8 mouse cellular contexts compared by ENCODE assay signal in the genomic region with DNA sequence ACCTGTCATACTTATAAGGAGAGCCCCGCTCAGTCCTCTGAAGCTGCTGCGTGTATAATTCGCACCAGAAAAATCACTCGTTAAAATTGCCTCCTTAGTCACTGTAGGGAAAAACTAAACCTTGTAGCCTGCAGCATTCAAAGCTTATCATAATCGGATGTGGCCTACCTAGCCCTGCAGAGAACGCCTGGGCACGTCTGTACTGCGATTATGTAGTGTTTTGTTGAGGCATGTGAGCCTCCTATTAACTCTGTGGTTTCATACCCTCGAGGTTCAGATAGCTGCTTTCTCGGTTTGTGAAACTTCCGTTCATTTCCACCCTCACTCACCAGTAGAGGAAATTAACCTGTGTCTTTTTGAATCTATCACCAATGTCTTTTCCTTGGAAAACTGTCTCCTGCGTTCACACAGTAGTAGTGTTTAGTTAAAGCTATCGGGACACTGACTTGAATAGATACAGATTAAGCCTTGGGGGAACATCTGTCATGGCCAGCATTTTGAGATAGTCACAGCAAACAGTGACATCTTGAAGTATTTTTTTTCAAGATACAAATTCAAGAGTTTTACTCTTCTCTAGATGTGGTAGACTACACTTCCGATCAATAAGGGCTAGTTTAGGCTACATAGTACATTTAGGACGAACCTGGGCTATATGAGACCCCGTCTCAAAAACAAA. TPM values are rescaled to one million over a fixed set of nuclear protein-coding genes. Genes with fewer than 3 reads are reported as not detected.
DNase-seq lines count a peak whose midpoint lies in the region; ATAC-seq and TF ChIP-seq lines count a peak whose summit lies in the region.

No protein-coding gene starts in this region.

- peak overlapping the region; percentile 85 for H3K4me2 ChIP-seq in forebrain, postnatal 0 days (ENCODE audit: low read depth)

- peak overlapping the region; percentile 97 for H3K27ac ChIP-seq in left cerebral cortex, adult 2 months
- H3K27ac ChIP-seq in forebrain, postnatal 0 days (ENCODE audit: low read depth, low read length) = peak overlapping the region; percentile 84

- H3K4me3 ChIP-seq in left cerebral cortex, adult 2 months = peak overlapping the region; percentile 98
- H3K4me3 ChIP-seq in forebrain, postnatal 0 days (ENCODE audit: low read depth, low read length) = peak overlapping the region; percentile 94

- no peaks in the 10 kb centered on the region for H3K4me1 ChIP-seq in forebrain, postnatal 0 days (ENCODE audit: insufficient read depth)

- intact Hi-C loops in left cerebral cortex, adult 2 months (cut with DNase I) = loop anchor here (2.0 kb wide), 1 partner anchor 110 kb away; a partner anchor contains a TSS
- intact Hi-C loops in left cerebral cortex, postnatal 36 days (cut with DNase I) = no loop called here

- no peaks in the 10 kb centered on the region for H3K9me3 ChIP-seq in forebrain, postnatal 0 days (ENCODE audit: low read length)

- ATAC-seq in forebrain, postnatal 0 days = no peak
- ATAC-seq in megakaryocyte, adult 5-6 weeks (ENCODE audit: poor library complexity, severe bottlenecking) = peak; percentile 41

- 38% methylated on average over 16 of the region's 16 CpGs for WGBS in forebrain, postnatal 0 days

- no peaks in the 10 kb centered on the region for H3K36me3 ChIP-seq in forebrain, postnatal 0 days (ENCODE audit: insufficient read depth)

- H3K27me3 ChIP-seq in forebrain, postnatal 0 days (ENCODE audit: insufficient read depth, low read length) = no peaks in the 10 kb centered on the region

- no peak for DNase-seq in left cerebral cortex, adult 2 months (ENCODE audit: extremely low spot score in 1 of 2, low spot score in 2 of 2)
- no peak for DNase-seq in left cerebral cortex, adult 8-10 months (ENCODE audit: low spot score in 2 of 2)
- peak; percentile 26 for DNase-seq in NIH3T3 (ENCODE audit: low read depth)
- DNase-seq in forebrain, postnatal 0 days = no peak
- DNase-seq in left cerebral cortex, postnatal 36 days (ENCODE audit: low spot score in 2 of 2) = no peak
- DNase-seq in frontal cortex, postnatal 10 days (ENCODE audit: low spot score in 2 of 2) = no peak
- no peak for DNase-seq in adrenal gland, adult 8-10 months

- peak overlapping the region; percentile 98 for H3K9ac ChIP-seq in forebrain, postnatal 0 days

- no peak for TF ChIP-seq CTCF in left cerebral cortex, adult 2 months (IDR thresholded peaks at IDR 0.05)
- TF ChIP-seq CTCF in forebrain, postnatal 0 days (IDR thresholded peaks at IDR 0.05; ENCODE audit: low read depth) = no peak

RNA-seq across cellular contexts. Expression of a gene that starts 0.8 kb away (rescaled TPM):
- 1 to 10 TPM; 6.6 to 8.7 TPM for total RNA-seq in left cerebral cortex, adult 2 months (2021)
- 10 to 100 TPM in 1 of 4 experiments, 1 to 10 TPM in 3; 8.5 to 11.2 (median 9.1) TPM for total RNA-seq in left cerebral cortex, adult 8-10 months (2022)
- total RNA-seq in forebrain, postnatal 0 days (2014; rRNA removed) = 16.6 and 24.5 TPM in 2 replicates
- 8.0 and 10.4 TPM in 2 replicates for polyA plus RNA-seq in forebrain, postnatal 0 days (2015; fragmentation: Nextera tagmentation; extraction: Ambion mirVana)
- 8.6 and 9.7 TPM in 2 replicates for total RNA-seq in megakaryocyte, adult 5-6 weeks (2015)
- total RNA-seq in megakaryocyte, adult 5-6 weeks (2017) = 10.7 and 13.3 TPM in 2 replicates
- 1 to 10 TPM; 8.6 to 9.7 TPM for total RNA-seq in left cerebral cortex, postnatal 36 days (2021)
- 10 to 100 TPM; 34.1 to 36.1 (median 34.9) TPM for total RNA-seq in adrenal gland, adult 8-10 months (2022)

RNA-seq across cellular contexts. Expression of a gene that starts 7.7 kb away (rescaled TPM):
- 1 to 10 TPM; 3.5 to 3.7 TPM for total RNA-seq in left cerebral cortex, adult 2 months (2021)
- 1 to 10 TPM; 4.3 to 5.6 (median 4.9) TPM for total RNA-seq in left cerebral cortex, adult 8-10 months (2022)
- total RNA-seq in forebrain, postnatal 0 days (2014; rRNA removed) = 0.92 TPM in 1 of 2 replicates, not detected in the other
- 0.36 and 1.2 TPM in 2 replicates for polyA plus RNA-seq in forebrain, postnatal 0 days (2015; fragmentation: Nextera tagmentation; extraction: Ambion mirVana)
- total RNA-seq in megakaryocyte, adult 5-6 weeks (2015) = 0.42 TPM in 1 of 2 replicates, not detected in the other
- not detected in 2 replicates for total RNA-seq in megakaryocyte, adult 5-6 weeks (2017)
- total RNA-seq in left cerebral cortex, postnatal 36 days (2021) = 1 to 10 TPM; 2.8 to 5.3 TPM
- total RNA-seq in adrenal gland, adult 8-10 months (2022) = 1 to 10 TPM in 3 of 4 experiments, under 1 TPM in 1; 0.75 to 2.3 (median 1.7) TPM

RNA-seq across cellular contexts. Expression of a gene that starts 20.4 kb away (rescaled TPM):
- total RNA-seq in left cerebral cortex, adult 2 months (2021) = 10 to 100 TPM; 64.4 to 68.5 TPM
- total RNA-seq in left cerebral cortex, adult 8-10 months (2022) = 10 to 100 TPM; 56.5 to 64.4 (median 62.9) TPM
- 85.3 and 96.7 TPM in 2 replicates for total RNA-seq in forebrain, postnatal 0 days (2014; rRNA removed)
- 36.1 and 41.7 TPM in 2 replicates for polyA plus RNA-seq in forebrain, postnatal 0 days (2015; fragmentation: Nextera tagmentation; extraction: Ambion mirVana)
- total RNA-seq in megakaryocyte, adult 5-6 weeks (2015) = 12.0 and 12.2 TPM in 2 replicates
- 23.8 and 27.5 TPM in 2 replicates for total RNA-seq in megakaryocyte, adult 5-6 weeks (2017)
- 10 to 100 TPM; 56.9 to 68.4 TPM for total RNA-seq in left cerebral cortex, postnatal 36 days (2021)
- total RNA-seq in adrenal gland, adult 8-10 months (2022) = 10 to 100 TPM; 34.1 to 61.1 (median 46.6) TPM

RNA-seq across cellular contexts. Expression of a gene that starts 32.6 kb away (rescaled TPM):
- total RNA-seq in left cerebral cortex, adult 2 months (2021) = 1 to 10 TPM; 1.5 to 2.6 TPM
- 1 to 10 TPM in 1 of 4 experiments, under 1 TPM in 2, not detected in 1; 0.67 to 1.2 (median 0.98) TPM for total RNA-seq in left cerebral cortex, adult 8-10 months (2022)
- 1.0 and 3.3 TPM in 2 replicates for total RNA-seq in forebrain, postnatal 0 days (2014; rRNA removed)
- 1.1 and 1.9 TPM in 2 replicates for polyA plus RNA-seq in forebrain, postnatal 0 days (2015; fragmentation: Nextera tagmentation; extraction: Ambion mirVana)
- total RNA-seq in megakaryocyte, adult 5-6 weeks (2015) = 1.3 and 2.0 TPM in 2 replicates
- total RNA-seq in megakaryocyte, adult 5-6 weeks (2017) = 0.55 and 1.1 TPM in 2 replicates
- 1 to 10 TPM in 1 of 2 experiments, under 1 TPM in 1; 0.79 to 1.9 TPM for total RNA-seq in left cerebral cortex, postnatal 36 days (2021)
- total RNA-seq in adrenal gland, adult 8-10 months (2022) = 1 to 10 TPM in 1 of 4 experiments, under 1 TPM in 2, not detected in 1; 0.78 to 1.8 (median 0.86) TPM

RNA-seq across cellular contexts. Expression of a gene that starts 37.2 kb away (rescaled TPM):
- 10 to 100 TPM; 90.3 to 91.9 TPM for total RNA-seq in left cerebral cortex, adult 2 months (2021)
- total RNA-seq in left cerebral cortex, adult 8-10 months (2022) = 10 to 100 TPM; 82.5 to 92.6 (median 90.1) TPM
- total RNA-seq in forebrain, postnatal 0 days (2014; rRNA removed) = 46.5 and 63.7 TPM in 2 replicates
- 86.2 and 95.8 TPM in 2 replicates for polyA plus RNA-seq in forebrain, postnatal 0 days (2015; fragmentation: Nextera tagmentation; extraction: Ambion mirVana)
- total RNA-seq in megakaryocyte, adult 5-6 weeks (2015) = 164 and 185 TPM in 2 replicates
- total RNA-seq in megakaryocyte, adult 5-6 weeks (2017) = 56.1 and 63.6 TPM in 2 replicates
- 100 to 1,000 TPM in 1 of 2 experiments, 10 to 100 TPM in 1; 80.6 to 117 TPM for total RNA-seq in left cerebral cortex, postnatal 36 days (2021)
- 100 to 1,000 TPM in 1 of 4 experiments, 10 to 100 TPM in 3; 66.8 to 110 (median 68.4) TPM for total RNA-seq in adrenal gland, adult 8-10 months (2022)
